Mouse (Mus musculus) c-Kit-positive CD71-positive TER-119-positive erythroid progenitor cells, embryonic 14.5 days (primary cell): Measurements from ENCODE around the gene Vmn1r95.
"Not testable (repeated sequence)": the region's sequence is repeated elsewhere in the genome, so short reads cannot be mapped to it uniquely, and the experiment has no call there.

Source experiments
- DNase-seq: peaks from one replicate; pipeline ENCODE4 v3.0.0-alpha.2; 2013; ENCODE audit warnings: low spot score

Gene Vmn1r95

GRCm38 (mm10) chr7:20193410-20193809 lies at the start of gene Vmn1r95:
TSS of gene Vmn1r95 (plus strand) at chr7:20193710.
- DNase-seq = not testable (repeated sequence)

GRCm38 (mm10) chr7:20168277-20168676 lies 25.2 kb upstream of the Vmn1r95 start, which contains the start of gene Vmn1r94:
TSS of gene Vmn1r94 (minus strand) at chr7:20168377.
- not testable (repeated sequence) for DNase-seq

- DNase-seq = not testable (repeated sequence)
These were observed 12.0 kb downstream of the Vmn1r95 start, which contains the start of gene Gm6164 for GRCm38 (mm10) chr7:20205507-20205906. TSS of gene Gm6164 (minus strand) at chr7:20205607.

- DNase-seq = not testable (repeated sequence)
These were observed 40.2 kb downstream of the Vmn1r95 start, which contains the start of gene Gm4498 for GRCm38 (mm10) chr7:20233728-20234127. TSS of gene Gm4498 (minus strand) at chr7:20233828.
